8 mouse cellular contexts compared by ENCODE assay signal in the genomic region with DNA sequence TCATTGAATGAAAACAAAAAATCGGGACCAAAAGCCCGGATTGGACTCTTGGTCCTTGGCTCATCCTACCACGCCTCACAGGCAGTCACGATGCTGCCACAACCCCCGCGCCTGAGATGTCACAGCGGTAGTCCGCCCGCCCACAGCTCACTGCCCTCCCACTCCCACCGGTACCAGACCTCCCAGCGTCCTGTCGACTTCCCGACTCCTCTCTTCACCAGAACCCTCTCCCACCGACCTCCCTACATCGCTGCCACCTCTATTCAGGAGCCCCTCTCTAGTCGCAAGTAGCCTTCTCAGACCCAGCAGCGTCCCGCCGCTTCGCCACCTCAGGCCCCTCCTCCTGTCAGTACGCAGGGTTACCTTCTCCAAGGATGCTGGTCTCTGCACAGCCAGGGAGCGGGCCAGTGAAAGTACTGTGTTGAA. TPM values are rescaled to one million over a fixed set of nuclear protein-coding genes. Genes with fewer than 3 reads are reported as not detected.
DNase-seq lines count a peak whose midpoint lies in the region; ATAC-seq and TF ChIP-seq lines count a peak whose summit lies in the region.

No protein-coding gene starts in this region.

- peak; percentile 85 for ATAC-seq in forebrain, embryonic 11.5 days (replicated peaks; ENCODE audit: low FRiP score)
- ATAC-seq in heart, embryonic 16.5 days (replicated peaks; ENCODE audit: extremely low read depth, insufficient read depth, low FRiP score) = peak; percentile 72
- ATAC-seq in liver, embryonic 11.5 days (replicated peaks; ENCODE audit: low FRiP score) = peak; percentile 71
- peak; percentile 20 for ATAC-seq in monocyte, adult 5-6 weeks (replicated peaks; ENCODE audit: insufficient number of reproducible peaks, low FRiP score, low TSS enrichment, poor library complexity, severe bottlenecking)

- no peak for TF ChIP-seq EP300 in ES-Bruce4 (IDR thresholded peaks at IDR 0.05; ENCODE audit: insufficient read depth, low read depth, low read length)

- WGBS in forebrain, embryonic 11.5 days = under 1% methylated on average over 22 of the region's 22 CpGs
- WGBS in heart, embryonic 16.5 days = under 1% methylated on average over 22 of the region's 22 CpGs
- 0% methylated on average over 22 of the region's 22 CpGs for WGBS in liver, embryonic 11.5 days

- no peak for TF ChIP-seq POLR2A in ES-Bruce4 (IDR thresholded peaks at IDR 0.05; ENCODE audit: insufficient read depth, low read length)

- peak overlapping the region; percentile 75 for H3K4me2 ChIP-seq in forebrain, embryonic 11.5 days (ENCODE audit: low read depth, low read length, severe bottlenecking)
- peak overlapping the region; percentile 89 for H3K4me2 ChIP-seq in heart, embryonic 16.5 days (ENCODE audit: low read depth, low read length)
- H3K4me2 ChIP-seq in liver, embryonic 11.5 days = peak overlapping the region; percentile 86

- peak; percentile 70 for DNase-seq in adrenal gland, postnatal 25 days
- no peak for DNase-seq in forebrain, embryonic 11.5 days (ENCODE audit: low spot score)
- peak; percentile 74 for DNase-seq in kidney, postnatal 14 days
- DNase-seq in liver, embryonic 11.5 days (ENCODE audit: low spot score) = no peak
- DNase-seq in urinary bladder, postnatal 25 days (ENCODE audit: low spot score) = peak; percentile 51

- H3K4me1 ChIP-seq in ES-Bruce4 (ENCODE audit: control insufficient read depth, insufficient read depth, low read length) = peaks cover 5% of the 10 kb centered on the region
- peaks cover 6% of the 10 kb centered on the region; the same call in 1 of the 2 replicates for H3K4me1 ChIP-seq in forebrain, embryonic 11.5 days (replicated peaks; ENCODE audit: control insufficient read depth, insufficient read depth, low read length)
- peaks cover 18% of the 10 kb centered on the region for H3K4me1 ChIP-seq in heart, embryonic 16.5 days (ENCODE audit: control insufficient read depth, insufficient read depth, low read length)
- peaks cover 19% of the 10 kb centered on the region for H3K4me1 ChIP-seq in liver, embryonic 11.5 days (replicated peaks; ENCODE audit: control insufficient read depth, insufficient read depth, low read length)

- H3K9ac ChIP-seq in ES-Bruce4 (ENCODE audit: low read depth, poor library complexity, severe bottlenecking) = peak overlapping the region; percentile 66
- H3K9ac ChIP-seq in forebrain, embryonic 11.5 days (ENCODE audit: low read length) = peak overlapping the region; percentile 72
- peak overlapping the region; percentile 79 for H3K9ac ChIP-seq in heart, embryonic 16.5 days (ENCODE audit: low read length)
- peak overlapping the region; percentile 73 for H3K9ac ChIP-seq in liver, embryonic 11.5 days (ENCODE audit: low read depth, low read length)

- no peaks in the 10 kb centered on the region for H3K9me3 ChIP-seq in ES-Bruce4 (replicated peaks; ENCODE audit: control insufficient read depth, insufficient read depth, low read length, poor library complexity, severe bottlenecking)
- no peaks in the 10 kb centered on the region for H3K9me3 ChIP-seq in forebrain, embryonic 11.5 days (ENCODE audit: control insufficient read depth, low read length)
- H3K9me3 ChIP-seq in heart, embryonic 16.5 days (replicated peaks; ENCODE audit: control insufficient read depth, low read length) = no peaks in the 10 kb centered on the region
- no peaks in the 10 kb centered on the region for H3K9me3 ChIP-seq in liver, embryonic 11.5 days (ENCODE audit: control insufficient read depth, low read length)

- peak overlapping the region; percentile 70 for H3K4me3 ChIP-seq in ES-Bruce4 (ENCODE audit: low read depth, low read length)
- H3K4me3 ChIP-seq in forebrain, embryonic 11.5 days (ENCODE audit: low read depth, low read length) = peak overlapping the region; percentile 61
- H3K4me3 ChIP-seq in heart, embryonic 16.5 days (ENCODE audit: low read length) = peak overlapping the region; percentile 69
- H3K4me3 ChIP-seq in liver, embryonic 11.5 days (ENCODE audit: low read depth, low read length) = peak overlapping the region; percentile 81

- no peaks in the 10 kb centered on the region for H3K36me3 ChIP-seq in ES-Bruce4 (ENCODE audit: control insufficient read depth, insufficient read depth, low read length, poor library complexity, severe bottlenecking)
- H3K36me3 ChIP-seq in forebrain, embryonic 11.5 days (ENCODE audit: control insufficient read depth, insufficient read depth, low read length) = no peaks in the 10 kb centered on the region; the same call in 1 of the 2 replicates
- H3K36me3 ChIP-seq in heart, embryonic 16.5 days (ENCODE audit: control insufficient read depth, insufficient read depth) = peaks cover 3% of the 10 kb centered on the region; the same call in 1 of the 2 replicates
- no peaks in the 10 kb centered on the region; the same call in 1 of the 2 replicates for H3K36me3 ChIP-seq in liver, embryonic 11.5 days (ENCODE audit: control insufficient read depth, insufficient read depth, low read length)

- no peak overlapping the region for H3K27ac ChIP-seq in ES-Bruce4 (ENCODE audit: insufficient read depth, low read length)
- H3K27ac ChIP-seq in forebrain, embryonic 11.5 days (ENCODE audit: low read depth, low read length) = peak overlapping the region; percentile 14; the same call in 1 of the 2 replicates
- peak overlapping the region; percentile 79 for H3K27ac ChIP-seq in heart, embryonic 16.5 days (ENCODE audit: low read length)
- H3K27ac ChIP-seq in liver, embryonic 11.5 days (ENCODE audit: low read depth, low read length) = peak overlapping the region; percentile 50

- TF ChIP-seq CTCF in ES-Bruce4 (IDR thresholded peaks at IDR 0.05; ENCODE audit: low read depth, low read length) = no peak

- H3K27me3 ChIP-seq in ES-Bruce4 (ENCODE audit: control insufficient read depth, insufficient read depth, low read length, poor library complexity, severe bottlenecking) = no peaks in the 10 kb centered on the region
- no peaks in the 10 kb centered on the region for H3K27me3 ChIP-seq in forebrain, embryonic 11.5 days (ENCODE audit: control insufficient read depth, insufficient read depth, low read length)
- H3K27me3 ChIP-seq in heart, embryonic 16.5 days (ENCODE audit: control insufficient read depth, insufficient read depth, low read length) = no peaks in the 10 kb centered on the region
- H3K27me3 ChIP-seq in liver, embryonic 11.5 days (replicated peaks; ENCODE audit: control insufficient read depth, insufficient read depth, low read length) = no peaks in the 10 kb centered on the region

RNA-seq across cellular contexts. Expression of a gene that starts 0.5 kb away (rescaled TPM):
- polyA plus RNA-seq in ES-Bruce4 (2011; ENCODE audit: insufficient read depth, insufficient read length, low read depth, missing spikeins) = 17.0 and 18.9 TPM in 2 replicates
- total RNA-seq in adrenal gland, postnatal 25 days (2021) = 28.1 and 30.2 TPM in 2 replicates
- 6.7 and 6.9 TPM in 2 replicates for polyA plus RNA-seq in forebrain, embryonic 11.5 days (2014; fragmentation: Nextera tagmentation; extraction: Ambion mirVana)
- polyA plus RNA-seq in heart, embryonic 16.5 days (2015; fragmentation: Nextera tagmentation; extraction: Ambion mirVana) = 11.6 and 12.9 TPM in 2 replicates
- polyA plus RNA-seq in liver, embryonic 11.5 days (2014; fragmentation: Nextera tagmentation; extraction: Ambion mirVana) = 7.2 and 8.7 TPM in 2 replicates
- total RNA-seq in monocyte, adult 5-6 weeks (2017) = 27.6 to 47.3 TPM (median 45.0 TPM) in 3 replicates

RNA-seq across cellular contexts. Expression of a gene that starts 0.8 kb away (rescaled TPM):
- polyA plus RNA-seq in ES-Bruce4 (2011; ENCODE audit: insufficient read depth, insufficient read length, low read depth, missing spikeins) = 45.2 and 50.1 TPM in 2 replicates
- 87.2 and 88.9 TPM in 2 replicates for total RNA-seq in adrenal gland, postnatal 25 days (2021)
- polyA plus RNA-seq in forebrain, embryonic 11.5 days (2014; fragmentation: Nextera tagmentation; extraction: Ambion mirVana) = 49.3 and 54.3 TPM in 2 replicates
- 30.8 and 31.7 TPM in 2 replicates for polyA plus RNA-seq in heart, embryonic 16.5 days (2015; fragmentation: Nextera tagmentation; extraction: Ambion mirVana)
- 29.7 and 30.4 TPM in 2 replicates for polyA plus RNA-seq in liver, embryonic 11.5 days (2014; fragmentation: Nextera tagmentation; extraction: Ambion mirVana)
- 37.0 to 77.2 TPM (median 57.7 TPM) in 3 replicates for total RNA-seq in monocyte, adult 5-6 weeks (2017)

RNA-seq across cellular contexts. Expression of a gene that starts 46.5 kb away (rescaled TPM):
- polyA plus RNA-seq in ES-Bruce4 (2011; ENCODE audit: insufficient read depth, insufficient read length, low read depth, missing spikeins) = 45.7 and 48.9 TPM in 2 replicates
- total RNA-seq in adrenal gland, postnatal 25 days (2021) = 30.2 and 33.7 TPM in 2 replicates
- polyA plus RNA-seq in forebrain, embryonic 11.5 days (2014; fragmentation: Nextera tagmentation; extraction: Ambion mirVana) = 96.7 and 102 TPM in 2 replicates
- polyA plus RNA-seq in heart, embryonic 16.5 days (2015; fragmentation: Nextera tagmentation; extraction: Ambion mirVana) = 43.2 and 52.2 TPM in 2 replicates
- 45.6 and 46.2 TPM in 2 replicates for polyA plus RNA-seq in liver, embryonic 11.5 days (2014; fragmentation: Nextera tagmentation; extraction: Ambion mirVana)
- 14.8 to 29.1 TPM (median 28.5 TPM) in 3 replicates for total RNA-seq in monocyte, adult 5-6 weeks (2017)

Comparison
In these comparisons a context has a peak if more than half of its experiments do, and no peak if none do; other contexts are left out.
1. DNase-seq: peak in adrenal gland, postnatal 25 days (single experiment), kidney, postnatal 14 days (single experiment) and urinary bladder, postnatal 25 days (single experiment); none in forebrain, embryonic 11.5 days (single experiment) and liver, embryonic 11.5 days (single experiment).
2. ATAC-seq: peak in every context shown above with its lines; median percentile 85 in forebrain, embryonic 11.5 days; 72 in heart, embryonic 16.5 days; 71 in liver, embryonic 11.5 days; 20 in monocyte, adult 5-6 weeks.
3. Peak in every context shown above with its lines, with median percentiles within 50 percentile points of each other: H3K4me3 ChIP-seq, H3K9ac ChIP-seq and H3K4me2 ChIP-seq.